Mouse (Mus musculus): ENCODE measurements around the gene Serpinb1b. TPM values are rescaled to one million over a fixed set of nuclear protein-coding genes. Genes with fewer than 3 reads are reported as not detected.

The Serpinb1b gene
- total and polyA plus RNA-seq, 3 experiments: not detected

DNA sequence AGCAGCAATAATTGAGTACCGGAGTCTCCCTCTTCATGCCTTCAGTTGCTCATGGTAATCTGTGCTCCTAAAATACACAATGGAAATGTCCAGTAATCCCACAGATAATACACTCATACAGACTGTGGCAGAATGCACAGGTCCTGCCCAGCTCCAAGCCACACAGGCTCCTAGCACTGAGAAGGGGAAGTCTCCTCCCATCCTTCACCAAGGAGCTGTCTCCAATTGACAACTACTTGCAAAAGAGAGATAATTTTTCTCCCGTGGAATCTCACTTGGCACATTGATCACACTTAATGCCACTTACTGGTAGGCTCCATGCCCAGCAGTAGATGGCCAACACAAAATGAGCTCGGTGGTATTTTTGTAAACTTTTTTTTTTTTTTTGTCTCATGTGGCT is 2.1 kb upstream of the Serpinb1b start:
- Histone ChIP-seq H3K36me3 (ENCODE audit: control insufficient read depth in 1 of 2, insufficient read depth in 2 of 2, low read length in 2 of 2) (no peaks in the 10 kb centered on the region), H3K4me1 (ENCODE audit: control insufficient read depth in 1 of 2, insufficient read depth in 2 of 2, low read length in 2 of 2) (no peaks in the 10 kb centered on the region), H3K9ac (ENCODE audit: control insufficient read depth, low read depth, low read length, poor library complexity, severe bottlenecking) (no peak overlapping the region), H3K27ac (ENCODE audit: control insufficient read depth, low read depth, low read length) (no peak overlapping the region), H3K9me3 (replicated peaks; ENCODE audit: insufficient read depth, low read length) (no peaks in the 10 kb centered on the region), H3K79me2 (ENCODE audit: control insufficient read depth, insufficient read depth, low read length, poor library complexity) (no peaks in the 10 kb centered on the region), H3K4me3 (ENCODE audit: control insufficient read depth in 1 of 2, insufficient read depth in 1 of 2, low read depth in 2 of 2, low read length in 2 of 2) (no peak overlapping the region), H3K27me3 (ENCODE audit: control insufficient read depth in 1 of 2, insufficient read depth in 2 of 2, low read length in 2 of 2) (peaks cover 0 to 1% of the 10 kb centered on the region in 2 experiments; a peak in 2 of 4 replicates)
- peak; percentile 33 for DNase-seq (ENCODE audit: low read depth, low spot score)
- TF ChIP-seq POLR2AphosphoS2 (IDR thresholded peaks at IDR 0.05; ENCODE audit: low read length) (no peak), JUND (IDR thresholded peaks at IDR 0.05; ENCODE audit: low read depth, low read length) (no peak), GATA1 (IDR thresholded peaks at IDR 0.05; ENCODE audit: low read depth, low read length) (no peak), MAX (IDR thresholded peaks at IDR 0.05; ENCODE audit: low read length) (no peak), USF2 (IDR thresholded peaks at IDR 0.05; ENCODE audit: borderline replicate concordance in 1 of 2, insufficient read depth in 1 of 2, low read depth in 1 of 2, low read length in 2 of 2) (no peak), RAD21 (IDR thresholded peaks at IDR 0.05; ENCODE audit: low read depth, low read length) (no peak)

DNA sequence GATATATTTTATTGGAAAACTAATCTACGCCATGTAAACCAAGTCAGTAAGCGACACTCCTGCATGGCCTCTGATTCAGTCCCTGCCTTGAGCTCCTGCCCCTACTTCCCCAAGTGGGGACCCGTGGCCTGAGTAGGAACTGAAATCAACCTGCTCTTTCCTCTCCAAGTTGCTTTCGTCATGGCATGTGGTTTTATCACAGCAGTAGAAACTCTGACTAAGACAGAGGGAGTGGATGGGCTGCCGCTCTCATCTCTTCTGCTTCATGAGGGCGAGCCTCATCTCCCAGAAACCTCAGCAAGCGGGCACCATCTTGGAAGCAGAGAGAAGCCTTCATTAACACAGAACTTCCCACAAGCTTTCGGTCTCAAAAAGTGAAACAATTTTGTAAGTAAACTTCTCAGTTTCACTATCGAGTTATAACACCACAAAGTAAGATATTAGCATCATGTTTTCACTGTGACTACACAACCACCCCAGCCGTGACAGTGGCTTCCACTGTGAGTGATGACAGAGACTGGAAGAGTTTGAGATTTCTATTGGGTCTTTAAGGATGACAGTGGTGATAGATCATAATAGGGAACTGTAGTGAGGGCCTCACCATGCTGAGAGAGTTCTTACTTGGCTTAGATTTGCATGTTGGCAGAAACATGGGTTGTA is 1.2 kb upstream of the Serpinb1b start:
- Histone ChIP-seq H3K36me3 (ENCODE audit: control insufficient read depth in 1 of 2, insufficient read depth in 2 of 2, low read length in 2 of 2) (no peaks in the 10 kb centered on the region), H3K4me1 (ENCODE audit: control insufficient read depth in 1 of 2, insufficient read depth in 2 of 2, low read length in 2 of 2) (no peaks in the 10 kb centered on the region), H3K27me3 (ENCODE audit: control insufficient read depth in 1 of 2, insufficient read depth in 2 of 2, low read length in 2 of 2) (peaks cover 0 to 1% of the 10 kb centered on the region in 2 experiments; a peak in 2 of 4 replicates), H3K79me2 (ENCODE audit: control insufficient read depth, insufficient read depth, low read length, poor library complexity) (no peaks in the 10 kb centered on the region), H3K27ac (ENCODE audit: control insufficient read depth, low read depth, low read length) (no peak overlapping the region), H3K9me3 (replicated peaks; ENCODE audit: insufficient read depth, low read length) (no peaks in the 10 kb centered on the region), H3K4me3 (ENCODE audit: control insufficient read depth in 1 of 2, insufficient read depth in 1 of 2, low read depth in 2 of 2, low read length in 2 of 2) (no peak overlapping the region), H3K9ac (ENCODE audit: control insufficient read depth, low read depth, low read length, poor library complexity, severe bottlenecking) (no peak overlapping the region)
- no peak for DNase-seq (ENCODE audit: low read depth, low spot score)
- TF ChIP-seq TAL1 (IDR thresholded peaks at IDR 0.05; ENCODE audit: low read length) (no peak), SMC3 (IDR thresholded peaks at IDR 0.05; ENCODE audit: low read depth, low read length) (no peak)

DNA sequence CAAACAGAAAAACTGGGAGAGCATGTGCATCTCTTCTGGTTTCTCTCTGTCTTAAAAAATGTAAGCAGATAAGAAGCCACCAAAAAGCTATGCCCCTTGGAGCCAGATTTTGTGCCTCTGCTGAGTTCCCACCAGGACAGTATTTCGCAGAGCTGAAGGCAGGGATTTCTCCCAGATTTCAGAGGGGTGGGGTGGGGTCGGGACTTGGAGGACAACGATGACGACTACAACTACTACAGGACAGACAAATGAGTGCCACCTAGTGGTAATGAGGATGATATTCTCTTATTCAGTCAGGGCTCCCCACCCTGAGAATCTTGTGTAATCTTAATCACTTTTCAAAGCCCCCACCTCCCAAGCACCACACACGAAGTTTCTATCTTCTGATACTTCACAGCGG is 1.0 kb downstream of the Serpinb1b start:
- Histone ChIP-seq H3K79me2 (ENCODE audit: control insufficient read depth, insufficient read depth, low read length, poor library complexity) (no peaks in the 10 kb centered on the region), H3K4me1 (ENCODE audit: control insufficient read depth in 1 of 2, insufficient read depth in 2 of 2, low read length in 2 of 2) (no peaks in the 10 kb centered on the region), H3K27me3 (ENCODE audit: control insufficient read depth in 1 of 2, insufficient read depth in 2 of 2, low read length in 2 of 2) (0 out of 4 replicates have a peak, but pooled peaks cover 0 to 1% of the 10 kb centered on the region in 2 experiments), H3K9me3 (replicated peaks; ENCODE audit: insufficient read depth, low read length) (no peaks in the 10 kb centered on the region), H3K9ac (ENCODE audit: control insufficient read depth, low read depth, low read length, poor library complexity, severe bottlenecking) (no peak overlapping the region), H3K4me3 (ENCODE audit: control insufficient read depth in 1 of 2, insufficient read depth in 1 of 2, low read depth in 2 of 2, low read length in 2 of 2) (no peak overlapping the region), H3K27ac (ENCODE audit: control insufficient read depth, low read depth, low read length) (no peak overlapping the region), H3K36me3 (ENCODE audit: control insufficient read depth in 1 of 2, insufficient read depth in 2 of 2, low read length in 2 of 2) (no peaks in the 10 kb centered on the region)
- DNase-seq (ENCODE audit: low read depth, low spot score): peak; percentile 59
- TF ChIP-seq NRF1 (IDR thresholded peaks at IDR 0.05; ENCODE audit: insufficient read depth, low read depth, low read length, poor library complexity, severe bottlenecking): no peak
- TF ChIP-seq KAT2A (conservative IDR thresholded peaks at IDR 0.05; ENCODE audit: low read depth, low read length): no peak
- TF ChIP-seq UBTF (IDR thresholded peaks at IDR 0.05; ENCODE audit: borderline replicate concordance, insufficient read depth, low read depth, low read length): no peak
- no peak for TF ChIP-seq MYC (IDR thresholded peaks at IDR 0.05; ENCODE audit: low read depth, low read length)
- no peak for TF ChIP-seq MAX (IDR thresholded peaks at IDR 0.05; ENCODE audit: low read length)
- TF ChIP-seq USF2 (IDR thresholded peaks at IDR 0.05; ENCODE audit: borderline replicate concordance in 1 of 2, insufficient read depth in 1 of 2, low read depth in 1 of 2, low read length in 2 of 2): no peak
- TF ChIP-seq CHD2 (IDR thresholded peaks at IDR 0.05; ENCODE audit: low read length): no peak
- no peak for TF ChIP-seq EP300 (IDR thresholded peaks at IDR 0.05; ENCODE audit: low read depth in 1 of 2, low read length in 2 of 2)
- TF ChIP-seq GABPA (IDR thresholded peaks at IDR 0.05; ENCODE audit: low read depth, low read length): no peak
- no peak for TF ChIP-seq TBP (IDR thresholded peaks at IDR 0.05; ENCODE audit: low read depth, low read length)
- TF ChIP-seq ZC3H11A (IDR thresholded peaks at IDR 0.05; ENCODE audit: low read depth, low read length): peak; percentile 64
- TF ChIP-seq MEF2A (IDR thresholded peaks at IDR 0.05; ENCODE audit: extremely low read depth, insufficient replicate concordance, low read depth, low read length, poor library complexity, severe bottlenecking): no peak
- TF ChIP-seq HCFC1 (IDR thresholded peaks at IDR 0.05; ENCODE audit: low read depth, low read length): no peak
- peak; percentile 67 for TF ChIP-seq RAD21 (IDR thresholded peaks at IDR 0.05; ENCODE audit: low read depth, low read length)
- TF ChIP-seq ETS1 (IDR thresholded peaks at IDR 0.05; ENCODE audit: low read depth, low read length): no peak
- TF ChIP-seq USF1 (IDR thresholded peaks at IDR 0.05; ENCODE audit: low read depth, low read length): no peak
- TF ChIP-seq MYB (IDR thresholded peaks at IDR 0.05; ENCODE audit: low read depth, low read length): no peak
- no peak for TF ChIP-seq JUND (IDR thresholded peaks at IDR 0.05; ENCODE audit: low read depth, low read length)
- TF ChIP-seq CTCF (IDR thresholded peaks at IDR 0.05 in 2 of 3, conservative IDR thresholded peaks at IDR 0.05 in 1 of 3; ENCODE audit: control insufficient read depth in 1 of 3, insufficient read depth in 1 of 3, low read depth in 2 of 3, low read length in 3 of 3, poor library complexity in 1 of 3, severe bottlenecking in 1 of 3): peak; percentile 23 to 73 (median 60); a peak in 4 of 6 replicates
- peak; percentile 86 for TF ChIP-seq SMC3 (IDR thresholded peaks at IDR 0.05; ENCODE audit: low read depth, low read length)
- no peak for TF ChIP-seq NELFE (IDR thresholded peaks at IDR 0.05; ENCODE audit: low read depth, low read length)

Measured in MEL (cell line).